Mouse (Mus musculus): ENCODE data around the gene Hadh. TPM values are rescaled to one million over a fixed set of nuclear protein-coding genes. Genes with fewer than 3 reads are reported as not detected.

Gene Hadh
- total RNA-seq, 2 experiments from 2014 or later = 8.7 to 13.8 TPM

Other genes starting within 250 kb of the Hadh start
- not detected in 2 replicates for gene Lef1, start 161.6 kb downstream of the Hadh start, total RNA-seq (2015; ENCODE audit: low replicate concordance)
- 0.14 and 0.60 TPM in 2 replicates for gene Lef1, start 161.6 kb downstream of the Hadh start, total RNA-seq (2017; ENCODE audit: low replicate concordance)
- gene Cyp2u1, start 31.1 kb upstream of the Hadh start, total RNA-seq (2015; ENCODE audit: low replicate concordance) = 0.21 TPM in 1 of 2 replicates, not detected in the other
- not detected in 2 replicates for gene Cyp2u1, start 31.1 kb upstream of the Hadh start, total RNA-seq (2017; ENCODE audit: low replicate concordance)
- 13.6 and 24.2 TPM in 2 replicates for gene Sgms2, start 219.3 kb upstream of the Hadh start, total RNA-seq (2015; ENCODE audit: low replicate concordance)
- 12.4 and 14.4 TPM in 2 replicates for gene Sgms2, start 219.3 kb upstream of the Hadh start, total RNA-seq (2017; ENCODE audit: low replicate concordance)